Mouse (Mus musculus): ENCODE results near the gene Spon2. TPM values are rescaled to one million over a fixed set of nuclear protein-coding genes. Genes with fewer than 3 reads are reported as not detected.

Spon2 gene
- polyA plus RNA-seq, 1 experiment from 2014 or later: 2.4 TPM

DNA sequence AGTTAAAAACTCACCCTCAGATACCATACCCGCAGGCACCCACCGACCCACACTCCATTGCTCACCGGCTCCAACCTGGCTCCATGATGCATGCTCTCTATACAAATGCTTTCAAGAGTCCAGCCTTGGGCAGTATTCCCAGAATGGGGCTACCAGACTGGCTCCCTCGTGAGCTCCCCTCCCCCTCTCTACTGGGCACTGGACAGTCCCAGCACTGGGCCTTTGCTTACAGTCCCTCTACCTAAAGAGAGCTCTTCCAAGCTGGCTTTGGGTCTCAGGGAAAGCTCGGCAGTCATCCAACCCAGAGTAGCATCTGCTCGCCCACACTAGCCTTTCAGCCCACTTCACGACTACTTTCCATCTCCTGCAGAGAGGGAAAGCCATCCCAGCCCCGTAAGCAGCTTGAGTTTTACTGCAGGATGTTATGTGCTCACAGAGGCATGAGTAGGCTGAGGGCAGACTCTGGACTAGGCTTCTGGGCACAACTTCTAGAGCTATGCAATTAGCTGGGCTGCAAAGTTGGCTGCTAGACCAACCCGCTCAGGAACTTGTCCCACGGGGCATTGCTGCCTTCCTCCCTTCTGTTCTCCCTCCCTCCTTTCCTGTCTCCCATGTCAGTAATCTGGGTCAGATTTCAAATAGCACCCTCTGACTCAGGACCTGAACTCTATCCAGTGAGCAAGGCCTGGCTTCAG, 2.2 kb upstream of the Spon2 start:
- Histone ChIP-seq H3K4me3 (ENCODE audit: low read depth, low read length) (no peak overlapping the region), H3K9me3 (replicated peaks; ENCODE audit: control insufficient read depth, low read length) (no peaks in the 10 kb centered on the region), H3K27ac (ENCODE audit: low read depth, low read length) (no peak overlapping the region), H3K27me3 (replicated peaks; ENCODE audit: control insufficient read depth, insufficient read depth, low read length) (no peaks in the 10 kb centered on the region), H3K4me2 (ENCODE audit: low read length) (no peak overlapping the region), H3K4me1 (ENCODE audit: control insufficient read depth, insufficient read depth, low read length) (no peaks in the 10 kb centered on the region), H3K36me3 (ENCODE audit: control insufficient read depth, insufficient read depth, low read length) (no peaks in the 10 kb centered on the region), H3K9ac (ENCODE audit: low read length) (no peak overlapping the region)
- DNase-seq (ENCODE audit: low spot score) (no peak), ATAC-seq (no peak)
- WGBS: 80% methylated on average over 10 of the region's 10 CpGs

DNA sequence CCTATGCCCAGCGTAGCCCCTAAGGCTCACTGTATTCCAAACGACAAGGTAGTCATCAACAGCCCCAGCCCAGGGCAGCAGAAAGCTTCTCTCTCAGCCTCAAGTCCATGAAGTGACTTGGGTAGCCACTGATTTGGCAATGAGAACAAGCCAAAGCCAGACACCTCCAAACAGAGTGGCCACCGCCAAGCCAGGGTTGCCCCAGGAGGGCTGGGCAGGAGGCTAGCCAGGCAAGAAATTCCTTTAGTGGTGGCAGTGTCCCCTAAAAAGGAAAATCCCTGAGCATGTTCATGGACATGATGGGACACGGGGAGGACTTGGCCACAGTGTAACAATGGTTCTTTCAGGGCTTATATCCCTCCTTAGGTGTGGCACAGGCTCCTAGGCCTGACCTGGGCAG, 1.6 kb upstream of the Spon2 start:
- no peak overlapping the region for H3K4me2 ChIP-seq (ENCODE audit: low read length)
- H3K27ac ChIP-seq (ENCODE audit: low read depth, low read length): no peak overlapping the region
- no peak overlapping the region for H3K4me3 ChIP-seq (ENCODE audit: low read depth, low read length)
- H3K27me3 ChIP-seq (replicated peaks; ENCODE audit: control insufficient read depth, insufficient read depth, low read length): no peaks in the 10 kb centered on the region
- ATAC-seq: no peak
- H3K9ac ChIP-seq (ENCODE audit: low read length): no peak overlapping the region
- no peak for DNase-seq (ENCODE audit: low spot score)
- no peaks in the 10 kb centered on the region for H3K4me1 ChIP-seq (ENCODE audit: control insufficient read depth, insufficient read depth, low read length)
- WGBS: 89% methylated on average over 4 of the region's 4 CpGs
- no peaks in the 10 kb centered on the region for H3K36me3 ChIP-seq (ENCODE audit: control insufficient read depth, insufficient read depth, low read length)
- H3K9me3 ChIP-seq (replicated peaks; ENCODE audit: control insufficient read depth, low read length): no peaks in the 10 kb centered on the region

DNA sequence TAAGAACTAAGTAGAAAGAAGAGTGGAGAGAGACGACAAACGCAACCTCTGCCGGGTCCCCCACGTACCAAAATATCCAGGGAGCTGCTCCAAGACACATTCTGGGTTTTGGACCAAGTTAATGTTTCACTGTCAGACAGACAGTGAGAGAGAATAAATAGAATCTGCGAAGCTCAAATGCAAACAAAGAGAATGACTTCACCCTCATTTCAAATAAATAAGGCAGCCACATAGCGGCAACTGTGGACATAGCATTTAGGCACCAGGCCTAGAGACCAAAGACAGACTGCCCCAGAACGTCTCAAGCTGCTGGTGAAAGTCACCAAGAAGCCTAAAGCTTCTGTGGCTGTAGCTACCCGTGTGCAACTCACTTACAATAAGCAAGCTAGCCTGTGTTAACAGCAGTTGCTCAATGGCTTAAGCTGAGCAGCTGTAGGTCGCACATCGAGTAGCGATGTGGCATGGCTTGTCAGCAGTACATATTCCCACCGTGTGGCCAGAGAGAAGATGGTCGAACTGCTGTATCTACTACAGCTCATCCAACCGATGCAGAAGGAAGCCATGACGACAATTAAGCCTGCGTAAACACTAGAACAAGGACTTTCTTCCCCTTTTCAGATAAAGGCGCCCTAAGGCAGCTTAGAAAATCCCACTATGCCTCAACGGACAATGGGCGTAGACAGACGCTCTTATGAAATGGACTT, 643 bp upstream of the Spon2 start:
- DNase-seq (ENCODE audit: low spot score): no peak
- no peak overlapping the region for H3K4me2 ChIP-seq (ENCODE audit: low read length)
- no peak overlapping the region for H3K4me3 ChIP-seq (ENCODE audit: low read depth, low read length)
- ATAC-seq: no peak
- no peaks in the 10 kb centered on the region for H3K36me3 ChIP-seq (ENCODE audit: control insufficient read depth, insufficient read depth, low read length)
- no peaks in the 10 kb centered on the region for H3K27me3 ChIP-seq (replicated peaks; ENCODE audit: control insufficient read depth, insufficient read depth, low read length)
- no peak overlapping the region for H3K27ac ChIP-seq (ENCODE audit: low read depth, low read length)
- H3K4me1 ChIP-seq (ENCODE audit: control insufficient read depth, insufficient read depth, low read length): no peaks in the 10 kb centered on the region
- H3K9me3 ChIP-seq (replicated peaks; ENCODE audit: control insufficient read depth, low read length): no peaks in the 10 kb centered on the region
- WGBS: 77% methylated on average over 20 of the region's 20 CpGs
- H3K9ac ChIP-seq (ENCODE audit: low read length): no peak overlapping the region

DNA sequence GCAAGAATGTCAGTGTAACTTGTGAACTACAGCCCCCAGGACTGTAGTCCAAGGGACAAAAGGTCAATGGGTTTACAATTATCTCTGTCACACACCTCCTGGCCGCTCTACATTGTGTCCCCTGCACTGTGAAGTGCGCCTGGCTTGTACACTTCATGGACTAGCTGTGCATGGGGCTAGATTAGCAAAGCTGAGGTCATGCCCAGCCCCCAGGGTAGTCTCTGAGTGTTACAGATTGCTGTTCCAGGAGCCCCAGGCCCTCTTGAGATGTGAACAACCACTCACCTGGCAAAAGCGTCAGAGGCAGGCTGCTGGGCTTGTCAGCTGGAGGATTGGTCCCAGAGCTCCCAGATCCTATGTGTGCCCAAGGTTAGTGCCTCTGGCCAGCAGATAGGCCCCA, 592 bp downstream of the Spon2 start:
- Histone ChIP-seq H3K4me1 (ENCODE audit: control insufficient read depth, insufficient read depth, low read length) (no peaks in the 10 kb centered on the region), H3K27ac (ENCODE audit: low read depth, low read length) (no peak overlapping the region), H3K36me3 (ENCODE audit: control insufficient read depth, insufficient read depth, low read length) (no peaks in the 10 kb centered on the region), H3K27me3 (replicated peaks; ENCODE audit: control insufficient read depth, insufficient read depth, low read length) (no peaks in the 10 kb centered on the region), H3K4me3 (ENCODE audit: low read depth, low read length) (no peak overlapping the region), H3K9ac (ENCODE audit: low read length) (no peak overlapping the region), H3K9me3 (replicated peaks; ENCODE audit: control insufficient read depth, low read length) (no peaks in the 10 kb centered on the region), H3K4me2 (ENCODE audit: low read length) (no peak overlapping the region)
- ATAC-seq: no peak
- no peak for DNase-seq (ENCODE audit: low spot score)
- WGBS: 47% methylated on average over 3 of the region's 3 CpGs

DNA sequence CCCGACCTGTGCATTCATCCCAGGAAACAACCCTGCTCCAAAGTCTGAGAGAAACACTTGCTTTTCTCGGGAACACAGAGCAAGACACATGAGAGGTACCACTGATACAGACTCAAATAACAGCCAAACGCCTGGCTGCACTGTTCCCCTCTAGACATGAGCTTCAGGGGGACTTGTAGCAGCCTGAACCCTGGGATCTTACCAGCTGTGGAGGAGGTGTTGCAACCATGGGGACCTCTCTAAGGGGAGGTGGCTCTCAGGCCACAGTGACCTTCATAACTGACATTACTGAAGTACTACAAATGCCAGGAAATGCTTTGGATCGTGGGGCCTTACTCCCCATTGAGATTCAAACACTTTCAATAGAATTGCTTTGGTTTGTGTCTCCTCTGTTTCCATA, 3.5 kb downstream of the Spon2 start:
- H3K4me2 ChIP-seq (ENCODE audit: low read length): no peak overlapping the region
- no peak overlapping the region for H3K27ac ChIP-seq (ENCODE audit: low read depth, low read length)
- WGBS: 82% methylated on average over 4 of the region's 4 CpGs
- DNase-seq (ENCODE audit: low spot score) (no peak), ATAC-seq (no peak)
- no peaks in the 10 kb centered on the region for H3K4me1 ChIP-seq (ENCODE audit: control insufficient read depth, insufficient read depth, low read length)
- H3K9ac ChIP-seq (ENCODE audit: low read length): no peak overlapping the region
- no peaks in the 10 kb centered on the region for H3K9me3 ChIP-seq (replicated peaks; ENCODE audit: control insufficient read depth, low read length)
- no peaks in the 10 kb centered on the region for H3K27me3 ChIP-seq (replicated peaks; ENCODE audit: control insufficient read depth, insufficient read depth, low read length)
- no peak overlapping the region for H3K4me3 ChIP-seq (ENCODE audit: low read depth, low read length)
- no peaks in the 10 kb centered on the region for H3K36me3 ChIP-seq (ENCODE audit: control insufficient read depth, insufficient read depth, low read length)

DNA sequence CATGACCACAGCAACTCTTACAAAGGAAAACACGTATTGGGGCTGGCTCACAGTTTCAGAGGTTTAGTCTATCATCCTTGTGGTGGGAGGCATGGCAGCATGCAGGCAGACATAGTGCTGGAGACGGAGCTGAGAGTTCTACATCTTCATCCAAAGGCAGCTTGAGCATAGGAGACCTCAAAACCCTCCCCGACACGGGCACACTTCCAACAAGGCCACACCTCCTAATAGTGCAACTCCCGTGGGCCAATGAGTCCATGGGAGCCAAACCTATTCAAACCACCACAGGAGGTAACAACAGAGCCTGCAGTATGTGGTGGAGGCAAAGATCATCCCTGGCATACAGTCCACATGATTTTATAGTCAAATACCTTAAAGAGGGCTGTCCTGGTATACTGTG, 7.0 kb downstream of the Spon2 start:
- no peaks in the 10 kb centered on the region for H3K36me3 ChIP-seq (ENCODE audit: control insufficient read depth, insufficient read depth, low read length)
- no peaks in the 10 kb centered on the region for H3K9me3 ChIP-seq (replicated peaks; ENCODE audit: control insufficient read depth, low read length)
- WGBS: 78% methylated on average over 5 of the region's 5 CpGs
- DNase-seq (ENCODE audit: low spot score): no peak
- ATAC-seq: no peak
- no peak overlapping the region for H3K4me2 ChIP-seq (ENCODE audit: low read length)
- no peak overlapping the region for H3K27ac ChIP-seq (ENCODE audit: low read depth, low read length)
- no peaks in the 10 kb centered on the region for H3K27me3 ChIP-seq (replicated peaks; ENCODE audit: control insufficient read depth, insufficient read depth, low read length)
- no peak overlapping the region for H3K9ac ChIP-seq (ENCODE audit: low read length)
- H3K4me3 ChIP-seq (ENCODE audit: low read depth, low read length): no peak overlapping the region
- no peaks in the 10 kb centered on the region for H3K4me1 ChIP-seq (ENCODE audit: control insufficient read depth, insufficient read depth, low read length)

DNA sequence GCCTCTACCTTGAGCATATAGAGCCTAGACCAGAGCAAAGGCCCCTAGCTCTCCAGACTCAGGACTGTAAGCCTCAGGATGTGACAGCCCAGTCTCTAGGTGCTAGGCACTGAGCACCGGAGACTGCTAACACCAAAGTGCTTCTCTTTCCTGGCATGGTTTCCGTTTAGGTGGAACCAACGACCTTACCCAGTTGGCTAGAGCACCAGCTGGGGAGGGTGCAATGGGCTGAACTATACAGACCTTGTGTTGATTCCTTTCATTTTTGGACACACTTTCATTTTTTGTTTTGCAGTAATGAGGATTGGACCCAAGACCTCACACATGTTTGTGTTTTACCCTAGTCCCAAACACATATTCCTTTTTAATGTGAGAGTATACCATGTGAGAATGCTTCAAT, 7.7 kb downstream of the Spon2 start:
- H3K27me3 ChIP-seq (replicated peaks; ENCODE audit: control insufficient read depth, insufficient read depth, low read length): no peaks in the 10 kb centered on the region
- H3K9me3 ChIP-seq (replicated peaks; ENCODE audit: control insufficient read depth, low read length): no peaks in the 10 kb centered on the region
- H3K4me2 ChIP-seq (ENCODE audit: low read length): no peak overlapping the region
- H3K4me1 ChIP-seq (ENCODE audit: control insufficient read depth, insufficient read depth, low read length): no peaks in the 10 kb centered on the region
- no peak overlapping the region for H3K4me3 ChIP-seq (ENCODE audit: low read depth, low read length)
- 95% methylated on average over 3 of the region's 3 CpGs for WGBS
- H3K27ac ChIP-seq (ENCODE audit: low read depth, low read length): no peak overlapping the region
- no peak for DNase-seq (ENCODE audit: low spot score)
- no peaks in the 10 kb centered on the region for H3K36me3 ChIP-seq (ENCODE audit: control insufficient read depth, insufficient read depth, low read length)
- H3K9ac ChIP-seq (ENCODE audit: low read length): no peak overlapping the region
- ATAC-seq: no peak

DNA sequence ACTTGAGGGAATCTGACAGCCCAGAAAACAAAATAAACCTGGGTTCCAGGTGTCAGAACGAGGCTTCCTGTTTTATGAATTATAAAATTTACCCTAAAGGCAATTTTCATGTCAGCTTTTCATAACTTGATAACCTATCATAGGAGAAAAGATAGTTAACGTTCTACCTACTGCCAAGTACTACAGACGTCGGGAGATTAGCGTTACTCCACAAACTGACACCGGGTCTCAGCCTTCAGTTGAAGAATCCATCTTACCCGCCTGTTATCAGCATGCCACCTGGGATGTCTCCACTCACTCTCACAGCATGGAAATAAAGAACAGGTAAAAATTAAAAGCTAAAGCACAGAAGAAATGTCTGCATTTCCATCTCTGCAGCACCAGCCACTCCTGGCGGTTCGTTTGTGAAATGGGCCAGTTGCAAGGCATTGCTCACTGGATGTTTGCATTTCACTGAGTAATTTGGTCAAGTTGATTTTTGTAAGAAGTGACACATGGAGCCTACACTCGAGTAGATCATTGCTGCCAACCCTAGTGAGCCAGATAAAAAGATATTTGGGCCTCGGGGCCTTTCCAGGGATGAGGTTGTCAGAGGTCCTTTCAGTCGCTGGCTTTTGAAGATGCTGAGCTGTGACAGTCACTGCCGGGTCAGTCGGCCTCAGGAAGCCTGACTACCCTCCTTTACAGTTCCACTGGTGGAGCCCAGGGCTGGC, 9.6 kb downstream of the Spon2 start:
- no peak overlapping the region for H3K4me2 ChIP-seq (ENCODE audit: low read length)
- no peak for ATAC-seq

DNA sequence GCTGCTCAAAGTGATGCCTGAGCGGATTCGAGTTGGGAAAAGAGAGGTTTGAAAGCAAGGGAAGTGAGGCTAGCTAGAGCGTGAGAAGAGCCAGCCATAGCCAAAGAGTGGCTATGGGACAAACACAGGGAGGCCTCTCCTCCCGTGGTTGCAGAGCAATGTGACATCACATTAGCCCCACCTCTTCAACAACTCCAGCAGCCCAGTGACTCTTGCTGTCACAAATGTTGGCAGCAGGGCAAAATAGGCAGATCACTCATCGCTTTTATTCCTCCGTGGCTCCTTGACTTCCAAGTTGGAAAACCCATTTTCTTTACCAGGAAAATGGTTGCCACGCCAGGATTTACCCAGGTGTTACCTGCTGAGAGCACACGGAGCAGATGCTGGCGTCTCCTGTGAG, 11.1 kb downstream of the Spon2 start:
- ATAC-seq (no peak), DNase-seq (ENCODE audit: low spot score) (no peak)
- Histone ChIP-seq H3K4me3 (ENCODE audit: low read depth, low read length) (no peak overlapping the region), H3K27me3 (replicated peaks; ENCODE audit: control insufficient read depth, insufficient read depth, low read length) (no peaks in the 10 kb centered on the region), H3K4me1 (ENCODE audit: control insufficient read depth, insufficient read depth, low read length) (no peaks in the 10 kb centered on the region), H3K27ac (ENCODE audit: low read depth, low read length) (no peak overlapping the region), H3K4me2 (ENCODE audit: low read length) (no peak overlapping the region), H3K36me3 (ENCODE audit: control insufficient read depth, insufficient read depth, low read length) (no peaks in the 10 kb centered on the region), H3K9me3 (replicated peaks; ENCODE audit: control insufficient read depth, low read length) (no peaks in the 10 kb centered on the region), H3K9ac (ENCODE audit: low read length) (no peak overlapping the region)
- 53% methylated on average over 9 of the region's 9 CpGs for WGBS

More for the DNA sequence above, 9.6 kb downstream of the Spon2 start:
- H3K9me3 ChIP-seq (replicated peaks; ENCODE audit: control insufficient read depth, low read length): no peaks in the 10 kb centered on the region
- H3K9ac ChIP-seq (ENCODE audit: low read length): no peak overlapping the region
- WGBS: 80% methylated on average over 14 of the region's 14 CpGs
- H3K27me3 ChIP-seq (replicated peaks; ENCODE audit: control insufficient read depth, insufficient read depth, low read length): no peaks in the 10 kb centered on the region
- H3K36me3 ChIP-seq (ENCODE audit: control insufficient read depth, insufficient read depth, low read length): no peaks in the 10 kb centered on the region
- H3K27ac ChIP-seq (ENCODE audit: low read depth, low read length): no peak overlapping the region
- DNase-seq (ENCODE audit: low spot score): no peak
- no peak overlapping the region for H3K4me3 ChIP-seq (ENCODE audit: low read depth, low read length)
- H3K4me1 ChIP-seq (ENCODE audit: control insufficient read depth, insufficient read depth, low read length): no peaks in the 10 kb centered on the region

Measured in forebrain, embryonic 14.5 days (tissue).